In the genomic region with DNA sequence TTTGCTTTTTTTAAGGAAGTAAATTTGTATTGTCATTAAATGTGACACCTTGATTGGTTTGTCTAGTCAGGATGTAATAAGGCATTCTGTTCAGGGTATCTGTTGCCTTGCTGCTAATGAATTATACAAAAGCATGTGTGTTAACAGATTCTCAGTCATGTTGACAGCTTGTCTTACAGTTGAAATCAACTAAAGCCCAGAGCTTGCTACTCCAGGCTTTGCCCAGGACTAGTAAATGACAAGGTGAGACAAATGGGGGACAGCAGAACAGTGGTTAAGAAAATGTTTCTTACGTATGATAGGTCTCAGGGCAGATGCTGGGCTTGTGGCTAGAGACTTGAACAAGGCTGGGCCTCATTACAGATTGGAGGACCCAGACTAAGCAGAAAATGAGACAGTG, we compare ENCODE assay signal across 29 mouse cellular contexts. TPM values are rescaled to one million over a fixed set of nuclear protein-coding genes. Genes with fewer than 3 reads are reported as not detected.
A peak's percentile ranks its signal among the peaks of the same experiment; 100 is the strongest.
DNase-seq lines count a peak whose midpoint lies in the region; ATAC-seq and TF ChIP-seq lines count a peak whose summit lies in the region.
"Had no signal": no experiment of that assay in that cellular context is flagged by ENCODE, and none has a peak within 500 bp of the region (broad histone marks: within the 10 kb centered on the region; RNA-seq: fewer than 3 reads in every experiment).

No protein-coding gene starts in this region.

- H3K9me3 ChIP-seq in forebrain, embryonic 13.5 days (replicated peaks), result no peaks in the 10 kb centered on the region
- H3K9me3 ChIP-seq in forebrain, embryonic 10.5 days, result no peaks in the 10 kb centered on the region
- no peaks in the 10 kb centered on the region for H3K9me3 ChIP-seq in forebrain, embryonic 15.5 days
- H3K9me3 ChIP-seq in forebrain, embryonic 12.5 days, result no peaks in the 10 kb centered on the region
- no peaks in the 10 kb centered on the region for H3K9me3 ChIP-seq in forebrain, postnatal 0 days (ENCODE audit: low read length)
- H3K9me3 ChIP-seq: embryonic facial prominence, embryonic 13.5 days; embryonic facial prominence, embryonic 15.5 days had no signal

- H3K36me3 ChIP-seq in forebrain, embryonic 13.5 days (ENCODE audit: poor library complexity, severe bottlenecking), result no peaks in the 10 kb centered on the region
- no peaks in the 10 kb centered on the region for H3K36me3 ChIP-seq in forebrain, embryonic 10.5 days (replicated peaks)
- H3K36me3 ChIP-seq in forebrain, embryonic 15.5 days, result no peaks in the 10 kb centered on the region
- H3K36me3 ChIP-seq in forebrain, embryonic 12.5 days (replicated peaks), result no peaks in the 10 kb centered on the region
- no peaks in the 10 kb centered on the region for H3K36me3 ChIP-seq in forebrain, postnatal 0 days (ENCODE audit: insufficient read depth)
- H3K36me3 ChIP-seq: embryonic facial prominence, embryonic 13.5 days; embryonic facial prominence, embryonic 15.5 days; G1E had no signal

- DNase-seq in forebrain, embryonic 10.5 days (ENCODE audit: extremely low spot score, low spot score), result no peak
- DNase-seq in forebrain, postnatal 0 days, result peak; percentile 46
- no peak for DNase-seq in neural tube, embryonic 10.5 days (ENCODE audit: extremely low spot score, low spot score)
- DNase-seq: adrenal gland, adult 8-10 months; adrenal gland, postnatal 14 days; adrenal gland, postnatal 36 days; B cell, adult 2 months; cerebellum, adult 11 months; cerebellum, adult 18-20 months; cerebellum, adult 8-10 months; cerebellum, adult 9-11 months; cerebellum, postnatal 14 days; cerebellum, postnatal 36 days; embryo, embryonic 11 days had no signal

- no peak overlapping the region for H3K4me3 ChIP-seq in forebrain, embryonic 13.5 days
- H3K4me3 ChIP-seq in forebrain, embryonic 10.5 days, result no peak overlapping the region
- no peak overlapping the region for H3K4me3 ChIP-seq in forebrain, embryonic 15.5 days
- H3K4me3 ChIP-seq in forebrain, embryonic 12.5 days (replicated peaks), result no peak overlapping the region
- no peak overlapping the region for H3K4me3 ChIP-seq in forebrain, postnatal 0 days (ENCODE audit: low read depth, low read length)
- H3K4me3 ChIP-seq: embryonic facial prominence, embryonic 13.5 days; embryonic facial prominence, embryonic 15.5 days; erythroblast, embryonic 14.5 days had no signal

- H3K4me2 ChIP-seq in forebrain, embryonic 13.5 days, result no peak overlapping the region
- H3K4me2 ChIP-seq in forebrain, embryonic 15.5 days (replicated peaks), result no peak overlapping the region
- H3K4me2 ChIP-seq in forebrain, embryonic 12.5 days, result no peak overlapping the region
- no peak overlapping the region for H3K4me2 ChIP-seq in forebrain, postnatal 0 days (ENCODE audit: low read depth)
- H3K4me2 ChIP-seq: embryonic facial prominence, embryonic 13.5 days; embryonic facial prominence, embryonic 15.5 days had no signal

- H3K27me3 ChIP-seq in forebrain, embryonic 13.5 days, result no peaks in the 10 kb centered on the region
- H3K27me3 ChIP-seq in forebrain, embryonic 10.5 days (ENCODE audit: poor library complexity, severe bottlenecking), result no peaks in the 10 kb centered on the region
- H3K27me3 ChIP-seq in forebrain, embryonic 15.5 days, result no peaks in the 10 kb centered on the region
- H3K27me3 ChIP-seq in forebrain, embryonic 12.5 days, result no peaks in the 10 kb centered on the region
- H3K27me3 ChIP-seq in forebrain, postnatal 0 days (ENCODE audit: insufficient read depth, low read length), result no peaks in the 10 kb centered on the region
- H3K27me3 ChIP-seq: CH12.LX had no signal

- 0 out of 2 replicates have a peak, but pooled peaks cover 4% of the 10 kb centered on the region for H3K4me1 ChIP-seq in forebrain, embryonic 13.5 days
- H3K4me1 ChIP-seq in forebrain, embryonic 10.5 days, result no peaks in the 10 kb centered on the region
- no peaks in the 10 kb centered on the region for H3K4me1 ChIP-seq in forebrain, embryonic 15.5 days
- H3K4me1 ChIP-seq in forebrain, embryonic 12.5 days, result no peaks in the 10 kb centered on the region
- H3K4me1 ChIP-seq in forebrain, postnatal 0 days (ENCODE audit: insufficient read depth), result no peaks in the 10 kb centered on the region
- H3K4me1 ChIP-seq: embryonic facial prominence, embryonic 13.5 days; embryonic facial prominence, embryonic 15.5 days had no signal

- H3K27ac ChIP-seq in forebrain, embryonic 13.5 days, result peak overlapping the region; percentile 19; the same call in 1 of the 2 replicates
- H3K27ac ChIP-seq in forebrain, embryonic 10.5 days, result no peak overlapping the region
- no peak overlapping the region for H3K27ac ChIP-seq in forebrain, embryonic 15.5 days (replicated peaks)
- H3K27ac ChIP-seq in forebrain, embryonic 12.5 days, result no peak overlapping the region
- H3K27ac ChIP-seq in forebrain, postnatal 0 days (ENCODE audit: low read depth, low read length), result no peak overlapping the region
- H3K27ac ChIP-seq: embryonic facial prominence, embryonic 13.5 days; embryonic facial prominence, embryonic 15.5 days had no signal

- WGBS in forebrain, embryonic 13.5 days, result 65% methylated on average over 1 of the region's 1 CpGs
- WGBS in forebrain, embryonic 10.5 days, result 92% methylated on average over 1 of the region's 1 CpGs
- 43% methylated on average over 1 of the region's 1 CpGs for WGBS in forebrain, embryonic 15.5 days
- 75% methylated on average over 1 of the region's 1 CpGs for WGBS in forebrain, embryonic 12.5 days
- 44% methylated on average over 1 of the region's 1 CpGs for WGBS in forebrain, postnatal 0 days

- ATAC-seq in forebrain, embryonic 13.5 days, result peak; percentile 62
- ATAC-seq in forebrain, embryonic 15.5 days (replicated peaks), result peak; percentile 82
- ATAC-seq in forebrain, embryonic 12.5 days (ENCODE audit: low FRiP score), result no peak
- peak; percentile 73 for ATAC-seq in forebrain, postnatal 0 days
- ATAC-seq: activated CD4-positive, CD25-positive, alpha-beta regulatory T cell, adult 4 months; CD4-positive, CD25-positive, alpha-beta regulatory T cell, adult 4 months; Patski had no signal

- no peak overlapping the region for H3K9ac ChIP-seq in forebrain, embryonic 13.5 days
- H3K9ac ChIP-seq in forebrain, embryonic 15.5 days (replicated peaks), result no peak overlapping the region
- no peak overlapping the region for H3K9ac ChIP-seq in forebrain, embryonic 12.5 days
- H3K9ac ChIP-seq in forebrain, postnatal 0 days, result no peak overlapping the region
- H3K9ac ChIP-seq: embryonic facial prominence, embryonic 13.5 days; embryonic facial prominence, embryonic 15.5 days had no signal

- no peak for TF ChIP-seq CTCF in forebrain, postnatal 0 days (IDR thresholded peaks at IDR 0.05; ENCODE audit: low read depth)

RNA-seq across cellular contexts. Expression of a gene that starts 20.1 kb away (rescaled TPM):
- 1.1 and 1.3 TPM in 2 replicates for polyA plus RNA-seq in forebrain, embryonic 13.5 days (2015; fragmentation: Nextera tagmentation; extraction: Ambion mirVana)
- 0.22 and 0.47 TPM in 2 replicates for polyA plus RNA-seq in forebrain, embryonic 10.5 days (2016; fragmentation: Nextera tagmentation; extraction: Ambion mirVana)
- polyA plus RNA-seq in forebrain, embryonic 15.5 days (2015; fragmentation: Nextera tagmentation; extraction: Ambion mirVana), result 5.4 and 5.5 TPM in 2 replicates
- 0.90 and 1.6 TPM in 2 replicates for polyA plus RNA-seq in forebrain, embryonic 12.5 days (2016; fragmentation: Nextera tagmentation; extraction: Ambion mirVana)
- total RNA-seq in forebrain, postnatal 0 days (2014; rRNA removed), result 14.1 and 16.1 TPM in 2 replicates
- polyA plus RNA-seq in forebrain, postnatal 0 days (2015; fragmentation: Nextera tagmentation; extraction: Ambion mirVana), result 1.9 and 4.2 TPM in 2 replicates
- total RNA-seq: common myeloid progenitor, adult 5-6 weeks had no signal
- polyA plus RNA-seq: erythroblast, embryonic 14.5 days; G1E had no signal

RNA-seq across cellular contexts. Expression of a gene that starts 48.5 kb away (rescaled TPM):
- not detected in 2 replicates for polyA plus RNA-seq in forebrain, embryonic 13.5 days (2015; fragmentation: Nextera tagmentation; extraction: Ambion mirVana)
- not detected in 2 replicates for polyA plus RNA-seq in forebrain, embryonic 10.5 days (2016; fragmentation: Nextera tagmentation; extraction: Ambion mirVana)
- not detected in 2 replicates for polyA plus RNA-seq in forebrain, embryonic 15.5 days (2015; fragmentation: Nextera tagmentation; extraction: Ambion mirVana)
- polyA plus RNA-seq in forebrain, embryonic 12.5 days (2016; fragmentation: Nextera tagmentation; extraction: Ambion mirVana), result not detected in 2 replicates
- total RNA-seq in forebrain, postnatal 0 days (2014; rRNA removed), result not detected in 2 replicates
- 0.12 TPM in 1 of 2 replicates, not detected in the other for polyA plus RNA-seq in forebrain, postnatal 0 days (2015; fragmentation: Nextera tagmentation; extraction: Ambion mirVana)
- total RNA-seq: adrenal gland, adult 18-20 months; adrenal gland, adult 8-10 months; adrenal gland, postnatal 14 days; adrenal gland, postnatal 36 days; CH12.LX; common myeloid progenitor, adult 5-6 weeks; G1E had no signal
- polyA plus RNA-seq: activated CD4-positive, CD25-positive, alpha-beta regulatory T cell, adult 4 months; CD4-positive, CD25-positive, alpha-beta regulatory T cell, adult 4 months; embryonic facial prominence, embryonic 11.5 days; embryonic facial prominence, embryonic 13.5 days; embryonic facial prominence, embryonic 15.5 days; erythroblast, embryonic 14.5 days; frontal cortex, adult 2 months; G1E; Patski had no signal
